Mouse (Mus musculus): ENCODE results near the gene Hist1h4j. TPM values are rescaled to one million over a fixed set of nuclear protein-coding genes. Genes with fewer than 3 reads are reported as not detected.

Hist1h4j gene
- polyA plus RNA-seq (2015; fragmentation: Nextera tagmentation; extraction: Ambion mirVana) = 0.62 and 0.67 TPM in 2 replicates

GRCm38 (mm10) chr13:21734906-21735767 lies at the start of gene Hist1h4j:
Gene Hist1h4j, plus strand, starts transcription at chr13:21735064.

GRCm38 (mm10) chr13:21697811-21698210 lies 37.1 kb upstream of the Hist1h4j start, which contains the start of gene Olfr1359:
Gene Olfr1359, plus strand, starts transcription at chr13:21698111.

GRCm38 (mm10) chr13:21715864-21716539 lies 18.9 kb upstream of the Hist1h4j start, which contains the start of the genes Hist1h2bl and Hist1h2ai:
Gene Hist1h2bl, minus strand, starts transcription at chr13:21716143.
Gene Hist1h2ai, plus strand, starts transcription at chr13:21716422.

GRCm38 (mm10) chr13:21717397-21718357 lies 17.2 kb upstream of the Hist1h4j start, which contains the start of gene Hist1h3h:
Gene Hist1h3h, plus strand, starts transcription at chr13:21717659.

GRCm38 (mm10) chr13:21721757-21722372 lies 13.0 kb upstream of the Hist1h4j start, which contains the start of gene Hist1h2bm:
Gene Hist1h2bm, plus strand, starts transcription at chr13:21722044.

GRCm38 (mm10) chr13:21750159-21751017 lies 15.5 kb downstream of the Hist1h4j start, which contains the start of gene Hist1h4k:
Gene Hist1h4k, minus strand, starts transcription at chr13:21750505.

GRCm38 (mm10) chr13:21753524-21754285 lies 18.8 kb downstream of the Hist1h4j start, which contains the start of the genes Hist1h2ak and Hist1h2bn:
Gene Hist1h2ak, minus strand, starts transcription at chr13:21753827.
Gene Hist1h2bn, plus strand, starts transcription at chr13:21754123.

GRCm38 (mm10) chr13:21779767-21780731 lies 45.2 kb downstream of the Hist1h4j start, which contains the start of gene Hist1h1b:
Gene Hist1h1b, minus strand, starts transcription at chr13:21780625.

GRCm38 (mm10) chr13:21783255-21783617 lies 48.4 kb downstream of the Hist1h4j start, which contains the start of gene Hist1h3i:
Gene Hist1h3i, minus strand, starts transcription at chr13:21783370.

Other genes with a start within 250 kb of the Hist1h4j start
- 1.0 and 1.2 TPM in 2 replicates for gene AK157302, start 239.8 kb upstream of the Hist1h4j start, polyA plus RNA-seq (2015; fragmentation: Nextera tagmentation; extraction: Ambion mirVana)
- 6.8 and 8.6 TPM in 2 replicates for gene Gm11273, start 233.6 kb upstream of the Hist1h4j start, polyA plus RNA-seq (2015; fragmentation: Nextera tagmentation; extraction: Ambion mirVana)
- gene Zkscan8, start 203.9 kb upstream of the Hist1h4j start, polyA plus RNA-seq (2015; fragmentation: Nextera tagmentation; extraction: Ambion mirVana) = 1.9 and 2.4 TPM in 2 replicates
- gene Olfr1366, start 192.3 kb upstream of the Hist1h4j start, polyA plus RNA-seq (2015; fragmentation: Nextera tagmentation; extraction: Ambion mirVana) = 0.06 TPM in 1 of 2 replicates, not detected in the other
- gene Olfr1535, start 175.2 kb upstream of the Hist1h4j start, polyA plus RNA-seq (2015; fragmentation: Nextera tagmentation; extraction: Ambion mirVana) = 0.07 TPM in 1 of 2 replicates, not detected in the other
- gene Olfr1364, start 153.3 kb upstream of the Hist1h4j start, polyA plus RNA-seq (2015; fragmentation: Nextera tagmentation; extraction: Ambion mirVana) = not detected in 2 replicates
- not detected in 2 replicates for gene Olfr1362, start 121.0 kb upstream of the Hist1h4j start, polyA plus RNA-seq (2015; fragmentation: Nextera tagmentation; extraction: Ambion mirVana)
- not detected in 2 replicates for gene Olfr11, start 92.5 kb upstream of the Hist1h4j start, polyA plus RNA-seq (2015; fragmentation: Nextera tagmentation; extraction: Ambion mirVana)
- not detected in 2 replicates for gene Olfr1361, start 71.7 kb upstream of the Hist1h4j start, polyA plus RNA-seq (2015; fragmentation: Nextera tagmentation; extraction: Ambion mirVana)
- gene Olfr1360, start 57.7 kb upstream of the Hist1h4j start, polyA plus RNA-seq (2015; fragmentation: Nextera tagmentation; extraction: Ambion mirVana) = not detected in 2 replicates
- not detected in 2 replicates for gene Olfr1359, start 37.0 kb upstream of the Hist1h4j start, polyA plus RNA-seq (2015; fragmentation: Nextera tagmentation; extraction: Ambion mirVana)
- gene Hist1h2bl, start 18.9 kb upstream of the Hist1h4j start, polyA plus RNA-seq (2015; fragmentation: Nextera tagmentation; extraction: Ambion mirVana) = 4.7 and 5.7 TPM in 2 replicates
- gene Hist1h2ai, start 18.6 kb upstream of the Hist1h4j start, polyA plus RNA-seq (2015; fragmentation: Nextera tagmentation; extraction: Ambion mirVana) = 57.8 and 92.8 TPM in 2 replicates
- gene Hist1h3h, start 17.4 kb upstream of the Hist1h4j start, polyA plus RNA-seq (2015; fragmentation: Nextera tagmentation; extraction: Ambion mirVana) = 33.5 and 37.1 TPM in 2 replicates
- 7.3 and 10.3 TPM in 2 replicates for gene Hist1h2bm, start 13.0 kb upstream of the Hist1h4j start, polyA plus RNA-seq (2015; fragmentation: Nextera tagmentation; extraction: Ambion mirVana)
- gene Hist1h4k, start 15.4 kb downstream of the Hist1h4j start, polyA plus RNA-seq (2015; fragmentation: Nextera tagmentation; extraction: Ambion mirVana) = 14.9 and 17.9 TPM in 2 replicates
- 201 and 221 TPM in 2 replicates for gene Hist1h2ak, start 18.8 kb downstream of the Hist1h4j start, polyA plus RNA-seq (2015; fragmentation: Nextera tagmentation; extraction: Ambion mirVana)
- gene Hist1h2bn, start 19.1 kb downstream of the Hist1h4j start, polyA plus RNA-seq (2015; fragmentation: Nextera tagmentation; extraction: Ambion mirVana) = 32.0 and 36.8 TPM in 2 replicates
- gene Hist1h1b, start 45.6 kb downstream of the Hist1h4j start, polyA plus RNA-seq (2015; fragmentation: Nextera tagmentation; extraction: Ambion mirVana) = 52.6 and 68.3 TPM in 2 replicates
- 233 and 297 TPM in 2 replicates for gene Hist1h3i, start 48.3 kb downstream of the Hist1h4j start, polyA plus RNA-seq (2015; fragmentation: Nextera tagmentation; extraction: Ambion mirVana)
- gene Hist1h2an, start 52.2 kb downstream of the Hist1h4j start, polyA plus RNA-seq (2015; fragmentation: Nextera tagmentation; extraction: Ambion mirVana) = 27.1 and 37.7 TPM in 2 replicates
- gene Hist1h2bp, start 52.4 kb downstream of the Hist1h4j start, polyA plus RNA-seq (2015; fragmentation: Nextera tagmentation; extraction: Ambion mirVana) = 4.5 and 7.4 TPM in 2 replicates
- gene Hist1h2bq, start 75.1 kb downstream of the Hist1h4j start, polyA plus RNA-seq (2015; fragmentation: Nextera tagmentation; extraction: Ambion mirVana) = 43.0 and 51.7 TPM in 2 replicates
- not detected in 2 replicates for gene Hist1h2ao, start 75.4 kb downstream of the Hist1h4j start, polyA plus RNA-seq (2015; fragmentation: Nextera tagmentation; extraction: Ambion mirVana)
- gene Hist1h4m, start 76.7 kb downstream of the Hist1h4j start, polyA plus RNA-seq (2015; fragmentation: Nextera tagmentation; extraction: Ambion mirVana) = not detected in 2 replicates
- 24.4 and 26.3 TPM in 2 replicates for gene Hist1h4n, start 97.1 kb downstream of the Hist1h4j start, polyA plus RNA-seq (2015; fragmentation: Nextera tagmentation; extraction: Ambion mirVana)
- 7,403 and 9,418 TPM in 2 replicates for gene Hist1h2ap, start 98.4 kb downstream of the Hist1h4j start, polyA plus RNA-seq (2015; fragmentation: Nextera tagmentation; extraction: Ambion mirVana)
- gene Hist1h2br, start 98.7 kb downstream of the Hist1h4j start, polyA plus RNA-seq (2015; fragmentation: Nextera tagmentation; extraction: Ambion mirVana) = 45.1 and 54.8 TPM in 2 replicates
- gene Zfp184, start 210.0 kb downstream of the Hist1h4j start, polyA plus RNA-seq (2015; fragmentation: Nextera tagmentation; extraction: Ambion mirVana) = 1.5 and 1.9 TPM in 2 replicates
- not detected in 2 replicates for gene Pom121l2, start 246.1 kb downstream of the Hist1h4j start, polyA plus RNA-seq (2015; fragmentation: Nextera tagmentation; extraction: Ambion mirVana)